Mouse (Mus musculus): Measurements from ENCODE around the gene Ak3.

Ak3 gene

GRCm38 (mm10) chr19:28990590-28991221, 57.1 kb downstream of the Ak3 start:
- DNase-seq: peak; percentile 35

GRCm38 (mm10) chr19:28990194-28990589, 57.6 kb downstream of the Ak3 start, which contains the start of gene Cdc37l1:
Cdc37l1 (plus strand) TSS chr19:28990352.
- peak; percentile 98 for DNase-seq

GRCm38 (mm10) chr19:28989515-28989914, 58.2 kb downstream of the Ak3 start:
- no peak for DNase-seq

GRCm38 (mm10) chr19:28982617-28983016, 65.1 kb downstream of the Ak3 start:
- DNase-seq: no peak

DNA sequence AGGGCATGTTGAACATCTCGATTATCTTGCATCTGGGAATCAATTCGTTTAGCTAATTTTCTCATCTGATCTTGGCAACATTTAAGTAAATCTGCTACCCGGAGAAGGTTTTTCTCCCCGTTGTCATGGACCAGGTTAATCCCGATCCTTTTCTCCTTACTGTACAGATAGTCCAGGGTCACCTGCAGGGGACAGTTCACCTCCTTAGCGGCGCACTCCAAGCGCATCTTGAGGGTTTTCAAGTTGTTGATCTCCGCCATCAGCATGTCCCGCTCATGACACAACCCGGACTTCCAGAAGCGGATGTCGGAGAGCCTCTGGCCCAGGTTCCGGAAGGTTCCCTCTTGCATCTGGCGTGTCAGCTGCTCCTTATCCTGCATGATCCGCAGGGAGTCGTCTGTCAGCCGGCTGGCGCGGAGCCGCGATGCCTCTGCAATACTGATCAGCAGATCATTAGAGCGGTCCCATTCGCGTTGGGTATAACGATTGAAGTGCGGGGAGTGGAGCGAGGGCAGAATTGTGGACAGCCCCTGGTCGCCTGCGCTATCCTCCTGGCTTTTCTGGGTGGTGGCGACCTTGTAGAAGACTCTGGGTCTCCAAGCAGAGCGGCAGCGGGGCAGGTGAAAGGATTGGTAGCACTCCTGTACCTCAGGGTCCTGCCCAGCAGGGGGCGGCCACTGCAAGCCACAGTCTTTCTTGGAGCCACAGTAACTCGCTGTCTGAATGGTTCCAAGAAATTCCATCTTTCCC, 72.7 kb downstream of the Ak3 start:
- DNase-seq: peak; percentile 81
